Mouse (Mus musculus) megakaryocyte, embryonic 14.5 days (primary cell): Measurements from ENCODE around the gene Ccdc190. TPM values are rescaled to one million over a fixed set of nuclear protein-coding genes. Genes with fewer than 3 reads are reported as not detected.

Experiments used
- H3K27me3 ChIP-seq: replicated peaks from 2 replicates; pipeline ENCODE3; 2012; ENCODE audit warnings: inconsistent platforms
- H3K36me3 ChIP-seq: replicated peaks from 2 replicates; pipeline ENCODE3; 2012; ENCODE audit warnings: low read length, inconsistent platforms, mixed read lengths
- H3K4me1 ChIP-seq: 2 replicates; pipeline ENCODE4 v1.6.1; 2012; ENCODE audit warnings: inconsistent platforms
- H3K4me3 ChIP-seq: replicated peaks from 2 replicates; pipeline ENCODE3; 2012; ENCODE audit warnings: moderate library complexity, mild to moderate bottlenecking, inconsistent platforms
- H3K9me3 ChIP-seq: 2 replicates; pipeline ENCODE4 v1.6.1; 2012; ENCODE audit warnings: inconsistent platforms
- FLI1 ChIP-seq: IDR thresholded peaks from 2 replicates; pipeline ENCODE4 v1.6.1; 2012; ENCODE audit warnings: low read length, inconsistent platforms, mixed read lengths
- GATA1 ChIP-seq: IDR thresholded peaks from 3 replicates; pipeline ENCODE4 v1.6.1; 2012; ENCODE audit warnings: mixed read lengths, low read length, inconsistent platforms, borderline replicate concordance
- polyA plus RNA-seq: library from polyadenylated mRNA; stranded (reverse); fragments of >175 nt; gene quantifications from 2 replicates; pipeline ENCODE4 v1.2.3, GENCODE M21; 2012; ENCODE audit warnings: low replicate concordance; ENCODE audit not compliant: insufficient read depth

Gene Ccdc190
- polyA plus RNA-seq, 1 experiment = not detected

- peaks cover 25% of the 10 kb centered on the region for H3K27me3 ChIP-seq
- H3K36me3 ChIP-seq = no peaks in the 10 kb centered on the region
- peaks cover 12% of the 10 kb centered on the region for H3K4me1 ChIP-seq
- TF ChIP-seq FLI1 (no peak), GATA1 (no peak)
- no peak overlapping the region for H3K4me3 ChIP-seq
- no peaks in the 10 kb centered on the region for H3K9me3 ChIP-seq
Observed at GRCm38 (mm10) chr1:169927753-169928369, 587 bp upstream of the Ccdc190 start.

DNA sequence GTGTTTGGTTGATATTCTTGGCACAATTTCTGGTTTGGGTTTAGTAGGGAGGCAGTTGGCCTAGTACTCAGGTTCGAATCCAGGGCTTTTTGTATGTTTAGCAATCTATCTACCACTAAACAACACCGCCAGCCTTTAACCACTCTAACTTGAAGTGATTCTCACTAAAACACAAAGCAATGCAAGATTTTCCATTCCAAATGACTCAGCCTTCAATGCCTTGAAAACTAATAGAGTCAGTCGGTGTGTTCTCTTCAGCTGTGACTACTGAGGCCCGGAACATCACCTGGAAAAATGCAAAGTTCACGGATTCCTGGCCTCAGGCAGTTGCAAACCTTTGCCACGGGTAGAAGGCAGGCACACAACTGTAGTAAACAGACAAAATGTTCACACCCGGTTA is 3.2 kb downstream of the Ccdc190 start:
- H3K4me1 ChIP-seq = peaks cover 21% of the 10 kb centered on the region
- no peak overlapping the region for H3K4me3 ChIP-seq
- no peaks in the 10 kb centered on the region for H3K9me3 ChIP-seq
- H3K36me3 ChIP-seq = no peaks in the 10 kb centered on the region
- TF ChIP-seq FLI1 (no peak), GATA1 (no peak)
- H3K27me3 ChIP-seq = peaks cover 34% of the 10 kb centered on the region

DNA sequence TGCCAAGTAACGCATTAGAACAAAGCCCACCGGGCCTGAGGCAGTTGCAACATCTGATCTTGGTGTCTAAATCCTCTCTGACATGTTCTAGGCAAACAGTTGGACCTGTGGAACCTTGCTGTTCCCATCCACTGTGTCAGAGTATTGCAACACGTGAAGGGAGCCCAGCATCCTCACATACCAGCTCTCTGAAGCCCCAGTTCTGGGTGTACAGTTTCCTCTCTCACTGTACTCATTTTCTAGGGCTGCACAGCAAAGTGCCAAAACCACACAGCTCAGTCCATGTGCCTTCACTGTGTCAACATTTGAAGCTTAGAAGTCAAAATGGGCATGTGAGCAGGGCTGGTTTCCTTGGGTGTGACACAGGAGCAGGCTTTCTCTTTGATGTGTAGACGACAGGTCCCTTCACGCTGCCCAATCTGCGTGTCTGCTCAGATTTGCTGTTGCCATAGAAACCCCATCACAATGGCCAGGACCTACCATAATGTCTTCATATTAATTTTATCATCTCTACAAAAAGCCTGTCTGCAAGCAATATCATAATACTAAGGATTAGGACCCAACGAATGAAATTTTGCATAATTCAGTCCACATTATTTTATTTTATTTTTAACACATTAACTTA is 3.8 kb downstream of the Ccdc190 start:
- H3K27me3 ChIP-seq = peaks cover 29% of the 10 kb centered on the region
- peaks cover 17% of the 10 kb centered on the region for H3K4me1 ChIP-seq
- H3K4me3 ChIP-seq = no peak overlapping the region
- H3K9me3 ChIP-seq = no peaks in the 10 kb centered on the region
- TF ChIP-seq FLI1 = no peak
- no peak for TF ChIP-seq GATA1
- no peaks in the 10 kb centered on the region for H3K36me3 ChIP-seq

GRCm38 (mm10) chr1:169934005-169934725 is 5.7 kb downstream of the Ccdc190 start:
- Histone ChIP-seq H3K36me3 (no peaks in the 10 kb centered on the region), H3K4me3 (no peak overlapping the region), H3K9me3 (no peaks in the 10 kb centered on the region), H3K4me1 (peaks cover 9% of the 10 kb centered on the region), H3K27me3 (peaks cover 27% of the 10 kb centered on the region)
- TF ChIP-seq GATA1 = no peak
- no peak for TF ChIP-seq FLI1

DNA sequence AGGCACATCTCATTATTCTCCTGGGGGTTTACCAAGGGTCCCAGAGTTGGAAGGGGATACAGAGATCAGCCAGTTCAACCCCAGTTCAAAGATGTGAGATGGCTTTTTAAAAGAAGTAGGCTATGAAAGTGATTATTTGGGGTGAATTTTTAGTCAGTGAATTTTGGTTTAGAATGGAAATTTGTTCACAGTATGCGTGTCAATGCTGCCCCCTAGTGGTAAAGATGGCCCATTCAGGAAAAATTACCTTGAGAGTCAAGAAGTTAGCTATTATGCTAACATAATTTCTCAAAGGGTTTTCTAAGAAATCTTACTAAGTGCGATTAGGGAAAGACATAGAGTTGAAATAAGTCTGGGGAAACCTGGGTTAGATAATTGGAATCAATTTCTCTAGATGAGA is 10.9 kb downstream of the Ccdc190 start:
- TF ChIP-seq GATA1 = no peak
- no peak for TF ChIP-seq FLI1
- peaks cover 8% of the 10 kb centered on the region for H3K27me3 ChIP-seq
- H3K36me3 ChIP-seq = no peaks in the 10 kb centered on the region
- H3K9me3 ChIP-seq = no peaks in the 10 kb centered on the region
- H3K4me1 ChIP-seq = peaks cover 3% of the 10 kb centered on the region; the same call in 1 of the 2 replicates
- H3K4me3 ChIP-seq = no peak overlapping the region

DNA sequence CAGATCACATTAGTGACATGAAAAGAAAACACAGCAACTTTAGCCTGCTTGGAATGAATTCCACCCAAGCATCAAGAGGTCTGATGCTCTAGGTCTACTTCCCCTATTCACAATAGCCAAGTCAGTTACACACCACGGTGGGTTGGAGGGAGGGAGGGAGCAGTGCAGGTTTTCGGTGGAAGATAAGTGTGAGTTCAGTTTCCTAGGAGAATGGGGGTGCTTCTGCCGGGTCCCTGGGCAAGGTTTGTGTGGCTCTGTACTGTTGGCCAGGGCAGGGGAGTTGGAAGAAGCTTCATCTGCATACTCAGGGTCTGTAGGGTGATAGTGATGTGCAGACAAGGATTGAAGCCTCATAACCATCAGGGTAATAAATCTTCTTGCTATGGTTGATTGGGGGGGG is 17.6 kb downstream of the Ccdc190 start:
- Histone ChIP-seq H3K9me3 (peaks cover 11% of the 10 kb centered on the region), H3K4me3 (no peak overlapping the region), H3K36me3 (peaks cover 17% of the 10 kb centered on the region), H3K27me3 (no peaks in the 10 kb centered on the region), H3K4me1 (no peaks in the 10 kb centered on the region)
- no peak for TF ChIP-seq FLI1
- TF ChIP-seq GATA1 = no peak

- TF ChIP-seq FLI1 = no peak
Observed at GRCm38 (mm10) chr1:169947654-169948053, 19.2 kb downstream of the Ccdc190 start.

DNA sequence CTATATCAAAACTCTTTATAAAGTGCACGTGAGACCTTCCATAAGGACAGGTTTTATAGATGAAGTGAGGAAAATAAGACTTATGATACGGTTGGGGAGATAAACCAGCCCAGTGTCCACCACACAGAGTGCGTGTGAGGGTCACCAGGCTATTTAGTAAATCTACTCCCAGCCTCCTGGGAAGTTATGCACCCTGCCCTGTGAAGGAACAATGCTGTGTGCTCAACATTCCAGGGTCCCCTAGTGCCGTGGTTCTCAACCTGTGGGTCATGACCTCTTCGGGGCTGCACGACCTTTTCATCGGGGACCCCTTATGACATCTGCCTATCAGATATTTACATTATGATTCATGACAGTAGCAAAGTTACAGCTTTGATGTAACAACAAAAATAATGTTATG is 19.8 kb downstream of the Ccdc190 start:
- H3K36me3 ChIP-seq = peaks cover 38% of the 10 kb centered on the region
- no peaks in the 10 kb centered on the region for H3K4me1 ChIP-seq
- H3K9me3 ChIP-seq = peaks cover 11% of the 10 kb centered on the region
- TF ChIP-seq FLI1 = no peak
- no peak for TF ChIP-seq GATA1
- no peaks in the 10 kb centered on the region for H3K27me3 ChIP-seq
- H3K4me3 ChIP-seq = no peak overlapping the region

More at GRCm38 (mm10) chr1:169947654-169948053, 19.2 kb downstream of the Ccdc190 start:
- Histone ChIP-seq H3K4me1 (no peaks in the 10 kb centered on the region), H3K36me3 (peaks cover 32% of the 10 kb centered on the region), H3K4me3 (no peak overlapping the region), H3K9me3 (peaks cover 11% of the 10 kb centered on the region), H3K27me3 (no peaks in the 10 kb centered on the region)

DNA sequence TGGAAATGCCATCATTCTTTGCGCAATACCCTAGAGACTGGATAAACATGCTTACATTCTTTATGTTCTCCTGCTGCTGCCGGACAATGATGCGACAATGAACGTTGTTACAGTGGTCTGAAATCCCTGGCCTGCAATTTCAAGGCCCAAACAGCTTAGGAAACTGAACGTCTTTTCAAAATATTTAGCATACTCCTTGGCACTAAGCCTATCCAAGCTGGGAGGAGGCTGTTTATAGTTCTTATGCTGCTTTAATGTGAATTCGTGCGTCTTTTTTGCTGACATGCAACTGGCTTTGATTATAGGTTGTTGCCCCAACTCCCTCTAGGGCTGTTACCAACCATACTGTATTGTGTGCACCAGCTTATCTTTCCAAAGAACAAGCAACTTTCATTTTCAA is 20.4 kb downstream of the Ccdc190 start:
- TF ChIP-seq FLI1 = no peak
- TF ChIP-seq GATA1 = no peak
- no peak overlapping the region for H3K4me3 ChIP-seq
- H3K27me3 ChIP-seq = no peaks in the 10 kb centered on the region
- H3K36me3 ChIP-seq = peaks cover 44% of the 10 kb centered on the region
- H3K9me3 ChIP-seq = peaks cover 11% of the 10 kb centered on the region
- H3K4me1 ChIP-seq = no peaks in the 10 kb centered on the region

GRCm38 (mm10) chr1:169949981-169950380 is 21.5 kb downstream of the Ccdc190 start:
- Histone ChIP-seq H3K4me3 (no peak overlapping the region), H3K36me3 (peaks cover 55% of the 10 kb centered on the region), H3K4me1 (no peaks in the 10 kb centered on the region), H3K27me3 (no peaks in the 10 kb centered on the region), H3K9me3 (peaks cover 6% of the 10 kb centered on the region)
- TF ChIP-seq GATA1 (no peak), FLI1 (no peak)
